Mouse (Mus musculus): ENCODE results near the gene Gm9195. TPM values are rescaled to one million over a fixed set of nuclear protein-coding genes. Genes with fewer than 3 reads are reported as not detected.

The Gm9195 gene
- not detected for total RNA-seq (2021)
- long read RNA-seq, experiment 1: 0 reads
- long read RNA-seq, experiment 2: 0 reads

DNA sequence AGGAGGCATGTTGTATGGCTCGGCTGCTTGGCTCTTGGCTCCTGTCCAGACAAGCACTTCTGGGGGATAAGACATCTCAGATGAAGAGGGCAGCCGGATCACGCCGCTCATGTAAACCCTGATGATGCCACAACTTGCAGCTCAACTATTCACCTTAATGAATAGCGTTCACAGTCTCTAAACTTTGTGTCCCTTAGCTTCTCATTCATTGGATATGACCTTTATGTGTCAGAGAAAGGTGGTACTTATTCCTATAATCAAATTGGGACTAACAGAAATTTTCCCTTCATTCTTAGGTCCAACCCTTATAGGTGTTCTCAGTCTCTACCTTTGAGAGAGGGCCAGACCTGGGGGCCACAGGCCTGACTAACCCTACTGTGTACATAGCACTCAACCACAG is at the start of gene Gm9195:
Gm9195 (minus strand) TSS at position 101 of the 400 bp plus-strand sequence.
- intact Hi-C loops (cut with DNase I; ENCODE audit: low total_unique reads): no loop called here
- no peak for DNase-seq

- intact Hi-C loops (cut with DNase I; ENCODE audit: low total_unique reads): no loop called here
These were observed 44.9 kb upstream of the Gm9195 start for GRCm38 (mm10) chr14:72536392-72537017.

GRCm38 (mm10) chr14:72533862-72534261 is 42.2 kb upstream of the Gm9195 start:
- no peak for DNase-seq
- intact Hi-C loops (cut with DNase I; ENCODE audit: low total_unique reads): no loop called here

More at GRCm38 (mm10) chr14:72536392-72537017, 44.9 kb upstream of the Gm9195 start:
- no peak for DNase-seq

- intact Hi-C loops (cut with DNase I; ENCODE audit: low total_unique reads): no loop called here
- DNase-seq: no peak
These were observed 40.6 kb upstream of the Gm9195 start for GRCm38 (mm10) chr14:72532028-72532917.

- intact Hi-C loops (cut with DNase I; ENCODE audit: low total_unique reads): no loop called here
- DNase-seq: no peak
These were observed 35.5 kb upstream of the Gm9195 start for GRCm38 (mm10) chr14:72527126-72527525.

DNA sequence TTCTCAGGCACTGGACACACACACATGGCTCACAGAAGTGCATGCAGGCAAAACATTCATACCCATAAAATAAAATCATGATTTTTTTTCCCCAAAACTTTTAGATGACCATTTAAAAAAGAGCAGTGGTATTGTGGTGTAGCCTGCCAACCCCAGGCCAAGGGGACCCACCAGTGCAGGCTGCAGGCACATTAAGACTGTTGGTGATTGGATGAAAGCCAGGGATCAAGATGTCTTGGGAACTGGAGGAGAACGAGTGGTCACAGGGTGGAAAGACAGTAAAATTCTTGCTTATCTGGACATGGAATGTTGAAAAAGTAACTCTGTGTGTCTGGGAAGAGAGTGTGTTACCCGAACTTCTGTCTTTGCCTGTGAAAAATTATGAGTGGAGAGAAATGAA is 27.9 kb upstream of the Gm9195 start:
- intact Hi-C loops (cut with DNase I; ENCODE audit: low total_unique reads): no loop called here

GRCm38 (mm10) chr14:72518786-72519185 is 27.1 kb upstream of the Gm9195 start:
- DNase-seq: no peak
- intact Hi-C loops (cut with DNase I; ENCODE audit: low total_unique reads): no loop called here

More for the DNA sequence above, 27.9 kb upstream of the Gm9195 start:
- no peak for DNase-seq

- intact Hi-C loops (cut with DNase I; ENCODE audit: low total_unique reads): no loop called here
- no peak for DNase-seq
These were observed 24.7 kb upstream of the Gm9195 start for GRCm38 (mm10) chr14:72516376-72516775.

DNA sequence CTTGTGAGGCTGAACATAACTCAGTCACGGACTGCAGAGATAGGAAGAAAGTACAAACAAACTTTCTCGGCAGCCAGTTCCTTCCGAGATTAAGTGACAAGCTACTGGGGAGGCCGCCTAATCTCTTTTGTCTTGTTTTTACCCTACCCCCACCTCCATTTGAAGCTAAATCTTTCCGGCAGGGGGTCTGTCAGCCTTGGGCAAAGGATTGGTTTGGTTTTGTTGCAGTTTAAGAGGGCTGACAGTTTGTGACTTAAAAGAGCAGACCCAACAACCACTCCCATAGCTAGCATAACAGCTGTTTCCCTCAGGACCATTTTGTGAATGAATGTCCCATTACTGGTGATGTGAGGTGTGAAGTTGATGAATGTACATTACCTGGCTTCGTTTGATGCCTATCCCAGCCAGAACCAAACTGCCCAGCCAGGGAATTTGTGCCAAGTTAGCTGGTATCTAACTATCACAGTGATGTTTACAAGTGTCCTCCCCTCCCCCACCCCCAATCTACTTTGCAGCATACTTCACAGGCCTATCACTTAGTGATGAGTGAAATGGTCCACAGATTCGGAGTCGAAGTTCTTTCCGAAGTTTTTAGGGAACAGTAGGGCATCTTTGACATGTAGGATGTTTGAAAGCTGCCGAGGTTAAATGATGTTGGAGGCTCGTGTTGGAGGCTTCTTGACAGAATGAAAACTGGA is 15.2 kb upstream of the Gm9195 start:
- no peak for DNase-seq
- intact Hi-C loops (cut with DNase I; ENCODE audit: low total_unique reads): no loop called here

- intact Hi-C loops (cut with DNase I; ENCODE audit: low total_unique reads): no loop called here
- DNase-seq: peak; percentile 5
These were observed 14.5 kb upstream of the Gm9195 start for GRCm38 (mm10) chr14:72506018-72506722.

DNA sequence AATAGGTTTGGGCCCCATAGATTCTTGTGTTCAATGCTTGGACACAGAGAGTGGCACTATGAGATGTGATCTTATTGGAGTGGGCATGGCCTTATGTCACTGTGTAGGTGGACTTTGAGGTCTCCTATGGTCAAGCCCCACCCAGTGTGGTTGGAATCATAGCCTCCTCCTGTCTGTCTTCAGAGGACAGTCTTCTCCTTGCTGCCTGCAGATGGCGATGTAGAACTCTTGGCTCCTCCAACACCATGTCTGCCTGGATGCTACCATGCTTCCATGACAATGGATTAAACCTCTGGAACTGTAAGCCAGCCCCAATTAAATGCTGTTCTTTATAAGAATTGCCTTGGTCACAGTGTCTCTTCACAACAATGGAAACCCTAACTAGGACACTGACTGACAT is 13.3 kb upstream of the Gm9195 start:
- no peak for DNase-seq
- intact Hi-C loops (cut with DNase I; ENCODE audit: low total_unique reads): no loop called here

DNA sequence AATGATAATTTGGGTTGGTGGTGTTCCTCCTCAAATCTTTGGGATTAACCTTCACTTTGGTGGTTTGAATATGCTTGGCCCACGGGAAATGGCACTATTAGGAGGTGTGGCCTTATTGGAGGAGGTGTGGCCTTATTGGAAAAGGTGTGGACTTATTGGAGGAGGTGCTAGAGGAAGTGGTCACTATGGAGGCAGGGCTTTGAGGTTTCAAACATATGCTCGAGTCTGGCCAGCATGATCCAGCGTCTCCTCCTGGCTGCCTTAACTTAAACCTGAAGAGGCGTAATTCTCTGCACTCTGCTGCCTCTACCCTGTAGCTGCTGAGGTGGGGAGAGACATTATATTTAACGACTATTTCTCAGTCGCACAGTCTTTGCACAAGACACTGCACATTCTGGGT is 11.6 kb upstream of the Gm9195 start:
- intact Hi-C loops (cut with DNase I; ENCODE audit: low total_unique reads): no loop called here

GRCm38 (mm10) chr14:72493775-72494174 is 2.1 kb upstream of the Gm9195 start:
- DNase-seq: no peak
- intact Hi-C loops (cut with DNase I; ENCODE audit: low total_unique reads): no loop called here

More for the DNA sequence above, 11.6 kb upstream of the Gm9195 start:
- no peak for DNase-seq

GRCm38 (mm10) chr14:72490367-72490766 is 1.3 kb downstream of the Gm9195 start:
- DNase-seq: no peak
- intact Hi-C loops (cut with DNase I; ENCODE audit: low total_unique reads): no loop called here

- intact Hi-C loops (cut with DNase I; ENCODE audit: low total_unique reads): no loop called here
- no peak for DNase-seq
These were observed 17.1 kb downstream of the Gm9195 start for GRCm38 (mm10) chr14:72474501-72474900.

DNA sequence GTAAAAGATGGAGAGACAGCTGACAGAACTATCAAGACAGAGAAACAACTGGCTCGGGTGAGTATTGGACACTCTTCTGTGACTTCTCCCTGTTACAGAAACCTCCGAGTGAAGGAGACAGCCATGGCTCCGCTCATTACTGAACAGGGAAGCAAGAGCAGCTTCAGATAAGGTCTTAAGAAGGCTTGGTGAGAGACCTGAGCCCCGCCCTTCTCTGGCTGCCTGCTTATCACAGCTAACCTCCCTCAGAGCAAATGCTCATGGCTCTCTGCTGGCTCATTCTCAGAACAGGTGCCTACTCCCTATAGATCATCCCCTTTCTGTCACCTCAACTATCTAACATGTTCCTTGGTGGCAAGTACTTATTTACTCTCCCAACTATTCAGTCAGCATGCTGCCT is 23.2 kb downstream of the Gm9195 start:
- intact Hi-C loops (cut with DNase I; ENCODE audit: low total_unique reads): no loop called here
- DNase-seq: no peak

- intact Hi-C loops (cut with DNase I; ENCODE audit: low total_unique reads): no loop called here
- no peak for DNase-seq
These were observed 25.3 kb downstream of the Gm9195 start for GRCm38 (mm10) chr14:72466384-72466783.

GRCm38 (mm10) chr14:72461591-72461990 is 30.0 kb downstream of the Gm9195 start:
- DNase-seq: no peak
- intact Hi-C loops (cut with DNase I; ENCODE audit: low total_unique reads): no loop called here

DNA sequence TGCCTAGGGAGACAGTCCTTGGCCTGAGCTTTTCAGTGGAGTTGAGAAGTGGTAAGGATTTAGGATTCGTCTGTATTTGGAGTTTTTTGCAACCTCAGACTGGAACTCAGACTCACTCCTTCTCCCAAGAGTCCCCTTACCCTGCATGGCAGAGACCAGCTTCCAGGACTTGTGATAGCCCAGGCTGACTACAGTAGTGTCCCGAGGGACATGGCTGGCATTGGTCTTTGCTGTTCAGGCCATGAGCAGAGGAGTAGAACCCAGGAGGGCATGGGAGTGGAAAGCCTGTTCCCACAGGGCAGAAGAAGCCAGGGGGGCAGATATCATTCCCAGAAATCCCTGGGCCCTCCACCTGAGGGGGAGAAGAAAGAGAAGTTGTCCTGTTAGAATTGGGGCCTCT is 31.3 kb downstream of the Gm9195 start:
- DNase-seq: no peak
- intact Hi-C loops (cut with DNase I; ENCODE audit: low total_unique reads): no loop called here

GRCm38 (mm10) chr14:72458930-72459329 is 32.7 kb downstream of the Gm9195 start:
- no peak for DNase-seq
- intact Hi-C loops (cut with DNase I; ENCODE audit: low total_unique reads): no loop called here
